Mouse (Mus musculus) forebrain, embryonic 16.5 days (tissue): ENCODE measurements around the gene Catsperz. TPM values are rescaled to one million over a fixed set of nuclear protein-coding genes. Genes with fewer than 3 reads are reported as not detected.
A peak's percentile ranks its signal among the peaks of the same experiment; 100 is the strongest.

ENCODE experiments used
- ATAC-seq: fragments of 200-750 bp; cut with Nextera tagmentation; 2 replicates; pipeline ENCODE4 v1.8.0; 2017; ENCODE audit warnings: mild to moderate bottlenecking, moderate library complexity
- H3K27ac ChIP-seq: fragments of 300-500 bp; sonication (generic); 2 replicates; pipeline ENCODE4 v1.5.1; 2014; ENCODE audit warnings: low read length, control low read depth
- H3K27me3 ChIP-seq: fragments of 300-500 bp; sonication (generic); replicated peaks from 2 replicates; pipeline ENCODE4 v1.6.1; 2014; ENCODE audit warnings: low read length; ENCODE audit not compliant: control insufficient read depth, insufficient read depth
- H3K36me3 ChIP-seq: fragments of 300-500 bp; sonication (generic); 2 replicates; pipeline ENCODE4 v1.6.1; 2014; ENCODE audit not compliant: control insufficient read depth, insufficient read depth
- H3K4me1 ChIP-seq: fragments of 300-500 bp; sonication (generic); replicated peaks from 2 replicates; pipeline ENCODE4 v1.6.1; 2014; ENCODE audit warnings: low read length; ENCODE audit not compliant: control insufficient read depth, insufficient read depth
- H3K4me2 ChIP-seq: fragments of 300-500 bp; sonication (generic); 2 replicates; pipeline ENCODE4 v1.6.1; 2014; ENCODE audit warnings: mild to moderate bottlenecking, low read length, control low read depth
- H3K4me3 ChIP-seq: fragments of 300-500 bp; sonication (generic); replicated peaks from 2 replicates; pipeline ENCODE4 v1.5.1; 2014; ENCODE audit warnings: mild to moderate bottlenecking, low read length, control low read depth
- H3K9ac ChIP-seq: fragments of 300-500 bp; sonication (generic); replicated peaks from 2 replicates; pipeline ENCODE4 v1.6.1; 2014; ENCODE audit warnings: low read depth, low read length, control low read depth
- H3K9me3 ChIP-seq: fragments of 300-500 bp; sonication (generic); 2 replicates; pipeline ENCODE4 v1.6.1; 2016; ENCODE audit warnings: low read length; ENCODE audit not compliant: control insufficient read depth
- WGBS: fragments of 180-500 bp; shearing (Covaris S2); extraction: QIAGEN DNeasy Blood & Tissue Kit; methylation state at CpG from one replicate; pipeline ENCODE4 v1.1.7; 2014; 5-methylcytosine and 5-hydroxymethylcytosine counted together
- polyA plus RNA-seq: library from polyadenylated mRNA; unstranded; fragments of >200 nt; fragmentation: Nextera tagmentation; extraction: Ambion mirVana; gene quantifications from 2 replicates; pipeline ENCODE4 v1.2.1, GENCODE M21; 2015

Gene Catsperz
- polyA plus RNA-seq, 1 experiment from 2014 or later: 0.37 TPM

- Histone ChIP-seq H3K4me2 (peak overlapping the region; percentile 47), H3K4me1 (peaks cover 14% of the 10 kb centered on the region), H3K27ac (no peak overlapping the region), H3K4me3 (peak overlapping the region; percentile 42), H3K9me3 (no peaks in the 10 kb centered on the region), H3K9ac (no peak overlapping the region), H3K36me3 (no peaks in the 10 kb centered on the region), H3K27me3 (peaks cover 15% of the 10 kb centered on the region; the same call in 1 of the 2 replicates)
- no peak for ATAC-seq
- WGBS: 16% methylated on average over 15 of the region's 15 CpGs
Observed at GRCm38 (mm10) chr19:6968491-6969271, 43.5 kb upstream of the Catsperz start.

- H3K4me2 ChIP-seq: no peak overlapping the region
- no peaks in the 10 kb centered on the region for H3K9me3 ChIP-seq
- no peaks in the 10 kb centered on the region for H3K27me3 ChIP-seq
- H3K36me3 ChIP-seq: no peaks in the 10 kb centered on the region
- no peak for ATAC-seq
- H3K4me3 ChIP-seq: no peak overlapping the region
- 87% methylated on average over 10 of the region's 10 CpGs for WGBS
- H3K4me1 ChIP-seq: peaks cover 11% of the 10 kb centered on the region
- no peak overlapping the region for H3K9ac ChIP-seq
- H3K27ac ChIP-seq: no peak overlapping the region
Observed at GRCm38 (mm10) chr19:6956461-6956860, 31.3 kb upstream of the Catsperz start.

DNA sequence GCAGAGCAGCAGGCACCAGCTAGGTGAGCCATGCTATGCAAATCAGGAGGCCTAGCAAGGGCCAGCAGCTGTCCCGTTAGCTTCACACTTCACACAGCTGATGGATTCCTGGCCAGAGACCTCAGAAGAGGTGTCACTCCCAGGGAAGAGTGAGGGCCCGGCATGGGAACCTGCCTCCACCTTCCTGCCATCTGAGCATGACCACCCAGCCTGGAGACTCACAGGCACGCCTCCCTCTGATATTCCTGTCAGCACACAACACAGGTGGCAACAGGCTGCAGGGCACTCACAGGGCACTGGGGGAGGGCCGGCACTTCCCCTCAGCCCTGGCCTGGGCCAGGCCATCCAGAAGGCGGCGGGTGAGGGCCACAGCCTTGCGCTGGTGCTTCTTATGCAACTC lies 30.2 kb upstream of the Catsperz start:
- H3K36me3 ChIP-seq: no peaks in the 10 kb centered on the region
- H3K4me2 ChIP-seq: no peak overlapping the region
- peaks cover 11% of the 10 kb centered on the region for H3K4me1 ChIP-seq
- H3K27me3 ChIP-seq: no peaks in the 10 kb centered on the region
- no peak overlapping the region for H3K9ac ChIP-seq
- H3K9me3 ChIP-seq: no peaks in the 10 kb centered on the region
- ATAC-seq: no peak
- H3K4me3 ChIP-seq: no peak overlapping the region
- H3K27ac ChIP-seq: no peak overlapping the region
- 90% methylated on average over 7 of the region's 7 CpGs for WGBS

DNA sequence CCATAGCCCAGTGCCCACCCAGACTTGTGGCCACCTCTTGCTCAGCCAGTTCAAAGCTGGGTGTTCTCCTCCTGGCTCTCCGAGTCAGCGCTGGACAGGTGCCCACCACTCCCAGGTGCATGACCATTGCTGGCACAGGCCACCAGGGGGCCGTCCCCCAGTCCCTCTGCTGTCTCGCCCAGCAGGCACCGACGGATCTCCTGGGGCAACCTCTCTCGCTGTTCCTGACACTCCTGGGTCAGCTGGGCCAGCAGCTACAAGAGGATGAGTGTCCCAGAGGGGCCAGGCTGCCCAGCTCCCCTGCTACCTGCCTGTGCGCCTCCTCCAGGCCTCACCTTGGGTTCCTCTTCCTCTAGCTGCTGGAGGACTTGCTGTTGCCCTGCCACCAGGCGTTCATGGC lies 28.9 kb upstream of the Catsperz start:
- Histone ChIP-seq H3K4me3 (no peak overlapping the region), H3K4me1 (peaks cover 17% of the 10 kb centered on the region), H3K36me3 (no peaks in the 10 kb centered on the region), H3K27ac (no peak overlapping the region), H3K27me3 (no peaks in the 10 kb centered on the region), H3K9ac (no peak overlapping the region), H3K4me2 (no peak overlapping the region), H3K9me3 (no peaks in the 10 kb centered on the region)
- WGBS: 45% methylated on average over 9 of the region's 9 CpGs
- ATAC-seq: no peak

DNA sequence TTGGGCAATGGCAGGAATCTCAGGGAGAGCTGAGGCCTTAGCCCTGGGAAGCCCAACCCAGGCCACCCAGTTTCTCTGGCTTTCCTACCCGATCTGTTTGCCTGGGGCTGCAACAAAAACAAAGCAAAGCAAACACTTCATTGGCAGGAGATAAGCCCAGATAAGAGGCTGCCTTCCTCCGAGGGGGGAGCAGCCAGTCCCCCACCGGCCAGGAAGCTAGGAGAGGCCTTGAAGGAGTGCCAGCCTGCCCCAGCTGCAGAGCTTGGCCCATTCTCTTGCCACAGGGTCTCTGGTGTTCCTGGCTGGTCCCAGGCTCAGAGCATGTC lies 27.5 kb upstream of the Catsperz start:
- WGBS: 28% methylated on average over 3 of the region's 3 CpGs
- no peaks in the 10 kb centered on the region for H3K9me3 ChIP-seq
- peak overlapping the region; percentile 14; the same call in 1 of the 2 replicates for H3K9ac ChIP-seq
- peak overlapping the region; percentile 77 for H3K4me2 ChIP-seq
- H3K27ac ChIP-seq: no peak overlapping the region; the same call in 1 of the 2 replicates
- H3K4me3 ChIP-seq: no peak overlapping the region; the same call in 1 of the 2 replicates
- H3K4me1 ChIP-seq: peaks cover 17% of the 10 kb centered on the region
- no peaks in the 10 kb centered on the region for H3K36me3 ChIP-seq
- H3K27me3 ChIP-seq: no peaks in the 10 kb centered on the region
- ATAC-seq: no peak

DNA sequence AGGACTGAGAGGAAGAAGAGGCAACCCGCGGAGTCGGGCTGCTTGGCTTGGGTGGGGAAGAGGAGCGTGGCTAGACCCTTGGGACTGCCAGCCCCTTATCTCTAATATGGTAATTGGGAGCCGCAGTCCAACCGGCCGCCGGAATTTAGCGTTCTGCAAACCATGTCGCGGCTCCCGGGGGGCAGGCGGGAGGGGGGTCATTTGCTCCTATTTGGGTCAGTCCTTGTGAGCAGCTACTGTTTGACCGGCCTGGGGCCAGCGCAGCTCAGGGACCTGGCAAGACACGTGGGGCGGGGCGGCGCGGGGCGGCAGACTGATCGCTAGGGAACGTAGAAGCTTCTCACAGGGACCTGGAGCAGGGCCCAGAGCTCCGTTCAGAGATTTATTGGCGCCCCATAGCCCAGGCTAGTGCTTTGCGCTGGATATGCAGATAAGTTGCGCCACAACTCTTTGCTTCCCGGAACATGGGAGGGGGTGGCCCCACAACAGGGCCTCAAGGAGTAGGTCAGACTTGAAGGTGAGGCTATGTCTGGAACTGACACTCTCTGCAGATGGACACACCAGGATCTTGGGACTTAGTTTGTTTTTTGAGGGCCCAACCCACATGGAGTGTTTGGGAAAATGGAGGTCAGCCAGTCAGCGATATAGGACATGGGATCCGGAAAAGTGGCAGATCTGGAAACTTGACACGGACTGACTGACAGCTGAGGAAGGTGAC lies 27.0 kb upstream of the Catsperz start:
- Histone ChIP-seq H3K27me3 (no peaks in the 10 kb centered on the region), H3K9me3 (no peaks in the 10 kb centered on the region), H3K27ac (peak overlapping the region; percentile 95), H3K4me1 (peaks cover 17% of the 10 kb centered on the region), H3K4me3 (peak overlapping the region; percentile 68), H3K9ac (peak overlapping the region; percentile 76), H3K4me2 (peak overlapping the region; percentile 77), H3K36me3 (no peaks in the 10 kb centered on the region)
- WGBS: 3% methylated on average over 31 of the region's 31 CpGs
- peak; percentile 39 for ATAC-seq

GRCm38 (mm10) chr19:6951381-6951968 lies 26.3 kb upstream of the Catsperz start:
- Histone ChIP-seq H3K4me2 (peak overlapping the region; percentile 77), H3K27ac (peak overlapping the region; percentile 95), H3K4me1 (peaks cover 17% of the 10 kb centered on the region), H3K36me3 (no peaks in the 10 kb centered on the region), H3K9me3 (no peaks in the 10 kb centered on the region), H3K27me3 (no peaks in the 10 kb centered on the region), H3K9ac (peak overlapping the region; percentile 76), H3K4me3 (peak overlapping the region; percentile 68)
- ATAC-seq: peak; percentile 90
- WGBS: under 1% methylated on average over 35 of the region's 35 CpGs

DNA sequence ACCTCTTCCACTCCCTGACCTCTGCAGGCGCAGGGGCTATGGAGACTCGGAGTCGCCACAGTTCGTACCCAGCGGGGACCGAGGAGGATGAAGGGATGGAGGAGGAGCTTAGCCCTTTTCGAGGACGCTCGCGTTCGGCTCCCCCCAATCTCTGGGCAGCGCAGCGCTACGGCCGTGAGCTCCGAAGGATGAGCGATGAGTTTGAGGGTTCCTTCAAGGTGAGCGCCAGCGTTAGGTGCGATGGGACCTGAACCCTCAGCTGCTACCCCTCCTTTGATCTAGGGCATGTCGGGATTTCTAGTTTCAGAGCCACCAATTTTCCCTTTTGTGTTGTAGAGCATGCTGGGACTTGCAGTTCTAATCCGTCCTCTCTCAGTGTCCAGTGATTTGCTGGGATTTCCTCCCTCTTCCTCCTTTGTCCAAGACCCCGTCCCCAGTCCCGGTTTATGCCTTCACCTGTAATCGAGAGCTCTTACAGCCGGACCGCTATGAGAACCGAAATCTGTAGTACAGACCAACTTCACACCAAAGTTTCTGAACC lies 25.5 kb upstream of the Catsperz start:
- Histone ChIP-seq H3K4me2 (peak overlapping the region; percentile 77), H3K27ac (peak overlapping the region; percentile 95), H3K4me3 (peak overlapping the region; percentile 68), H3K9ac (peak overlapping the region; percentile 76), H3K36me3 (peaks cover 2% of the 10 kb centered on the region; the same call in 1 of the 2 replicates), H3K27me3 (no peaks in the 10 kb centered on the region), H3K4me1 (peaks cover 17% of the 10 kb centered on the region), H3K9me3 (no peaks in the 10 kb centered on the region)
- ATAC-seq: peak; percentile 65
- under 1% methylated on average over 28 of the region's 28 CpGs for WGBS

GRCm38 (mm10) chr19:6949951-6950350 lies 24.8 kb upstream of the Catsperz start:
- no peaks in the 10 kb centered on the region for H3K9me3 ChIP-seq
- H3K4me1 ChIP-seq: peaks cover 17% of the 10 kb centered on the region
- no peaks in the 10 kb centered on the region for H3K27me3 ChIP-seq
- H3K27ac ChIP-seq: no peak overlapping the region
- WGBS: 51% methylated on average over 5 of the region's 5 CpGs
- H3K4me3 ChIP-seq: peak overlapping the region; percentile 68
- peak overlapping the region; percentile 77 for H3K4me2 ChIP-seq
- peaks cover 2% of the 10 kb centered on the region; the same call in 1 of the 2 replicates for H3K36me3 ChIP-seq
- peak overlapping the region; percentile 76; the same call in 1 of the 2 replicates for H3K9ac ChIP-seq
- no peak for ATAC-seq
